Mouse (Mus musculus) left cerebral cortex, adult 8-10 months (tissue): ENCODE data around the gene Gm20918. TPM values are rescaled to one million over a fixed set of nuclear protein-coding genes. Genes with fewer than 3 reads are reported as not detected.
"Not testable (repeated sequence)": the region's sequence is repeated elsewhere in the genome, so short reads cannot be mapped to it uniquely, and the experiment has no call there.

Experiments used
- DNase-seq, 2 experiments: peaks; one replicate each; pipeline ENCODE4 v3.0.0; 2022; ENCODE audit warnings: low spot score in 2 of 2
- total RNA-seq, 4 experiments: library from RNA; stranded (reverse); gene quantifications; 2 replicates each; pipeline ENCODE4 v1.2.4; 2022

Gm20918 gene
- total RNA-seq, result not detected

- not testable (repeated sequence) for DNase-seq
Observed at GRCm38 (mm10) chrY:5043637-5044036, at the start of gene Gm20918. Gene Gm20918, plus strand, starts transcription at chrY:5043937.

Other genes with a start within 250 kb of the Gm20918 start
- gene Gm21820, start 205.5 kb downstream of the Gm20918 start, total RNA-seq, result not detected